8 mouse cellular contexts compared by ENCODE assay signal in genomic region chr5:92138093-92138621, GRCm38 (mm10). TPM values are rescaled to one million over a fixed set of nuclear protein-coding genes. Genes with fewer than 3 reads are reported as not detected.
DNase-seq lines count a peak whose midpoint lies in the region; ATAC-seq lines count a peak whose summit lies in the region.

No protein-coding gene starts in this region.

- under 1% methylated on average over 39 of the region's 43 CpGs for WGBS in intestine, embryonic 15.5 days
- WGBS in liver, embryonic 16.5 days (ENCODE audit: insufficient replicate concordance), result under 1% methylated on average over 42 of the region's 43 CpGs
- under 1% methylated on average over 24 of the region's 43 CpGs for WGBS in neural tube, embryonic 13.5 days

- peak overlapping the region; percentile 88 for H3K4me3 ChIP-seq in intestine, embryonic 15.5 days (replicated peaks)
- peak overlapping the region; percentile 90 for H3K4me3 ChIP-seq in liver, embryonic 16.5 days (ENCODE audit: low read depth, low read length)
- peak overlapping the region; percentile 90 for H3K4me3 ChIP-seq in neural tube, embryonic 13.5 days

- H3K9ac ChIP-seq in intestine, embryonic 15.5 days, result peak overlapping the region; percentile 94
- peak overlapping the region; percentile 88 for H3K9ac ChIP-seq in liver, embryonic 16.5 days (ENCODE audit: low read depth, low read length)
- H3K9ac ChIP-seq in neural tube, embryonic 13.5 days, result peak overlapping the region; percentile 93

- no peaks in the 10 kb centered on the region for H3K36me3 ChIP-seq in intestine, embryonic 15.5 days
- no peaks in the 10 kb centered on the region for H3K36me3 ChIP-seq in liver, embryonic 16.5 days (ENCODE audit: control insufficient read depth, insufficient read depth)
- peaks cover 3% of the 10 kb centered on the region; the same call in 1 of the 2 replicates for H3K36me3 ChIP-seq in neural tube, embryonic 13.5 days

- DNase-seq in right cerebral cortex, adult 18-20 months, result peak; percentile 34
- DNase-seq in right cerebral cortex, postnatal 25 days, result no peak
- DNase-seq in gastrocnemius, postnatal 14 days, result peak; percentile 61
- DNase-seq in thymus, postnatal 36 days, result peak; percentile 52 to 71

- H3K27ac ChIP-seq in intestine, embryonic 15.5 days, result peak overlapping the region; percentile 66
- peak overlapping the region; percentile 82 for H3K27ac ChIP-seq in liver, embryonic 16.5 days (ENCODE audit: low read length)
- H3K27ac ChIP-seq in neural tube, embryonic 13.5 days (replicated peaks), result peak overlapping the region; percentile 90

- peak overlapping the region; percentile 77 for H3K4me2 ChIP-seq in intestine, embryonic 15.5 days (replicated peaks)
- peak overlapping the region; percentile 86 for H3K4me2 ChIP-seq in liver, embryonic 16.5 days (ENCODE audit: low read depth, low read length)
- H3K4me2 ChIP-seq in neural tube, embryonic 13.5 days, result peak overlapping the region; percentile 74

- intact Hi-C loops in gastrocnemius, postnatal 14 days (cut with DNase I; ENCODE audit: low total_unique reads), result no loop called here

- no peaks in the 10 kb centered on the region for H3K27me3 ChIP-seq in intestine, embryonic 15.5 days (replicated peaks)
- no peaks in the 10 kb centered on the region for H3K27me3 ChIP-seq in liver, embryonic 16.5 days (ENCODE audit: control insufficient read depth, insufficient read depth, low read depth, low read length)
- H3K27me3 ChIP-seq in neural tube, embryonic 13.5 days, result no peaks in the 10 kb centered on the region

- no peaks in the 10 kb centered on the region for H3K9me3 ChIP-seq in intestine, embryonic 15.5 days
- no peaks in the 10 kb centered on the region for H3K9me3 ChIP-seq in liver, embryonic 16.5 days (replicated peaks; ENCODE audit: control insufficient read depth, low read length)
- H3K9me3 ChIP-seq in neural tube, embryonic 13.5 days, result no peaks in the 10 kb centered on the region

- peak; percentile 51 for ATAC-seq in common myeloid progenitor, adult 5-6 weeks (replicated peaks; ENCODE audit: low read depth, poor library complexity, severe bottlenecking)
- peak; percentile 83 for ATAC-seq in intestine, embryonic 15.5 days
- ATAC-seq in liver, embryonic 16.5 days (ENCODE audit: low read depth), result peak; percentile 65
- ATAC-seq in neural tube, embryonic 13.5 days (ENCODE audit: low read depth), result peak; percentile 82

- peaks cover 15% of the 10 kb centered on the region for H3K4me1 ChIP-seq in intestine, embryonic 15.5 days (replicated peaks)
- peaks cover 32% of the 10 kb centered on the region for H3K4me1 ChIP-seq in liver, embryonic 16.5 days (ENCODE audit: control insufficient read depth, low read depth, low read length)
- peaks cover 34% of the 10 kb centered on the region for H3K4me1 ChIP-seq in neural tube, embryonic 13.5 days (replicated peaks)

RNA-seq across cellular contexts. Expression of gene Uso1, which starts 0.4 kb away (rescaled TPM):
- total RNA-seq in common myeloid progenitor, adult 5-6 weeks (2017), result 24.9 and 25.6 TPM in 2 replicates
- 10 to 100 TPM; 53.9 to 61.5 TPM for total RNA-seq in gastrocnemius, postnatal 14 days (2021)
- polyA plus RNA-seq in intestine, embryonic 15.5 days (2015; fragmentation: Nextera tagmentation; extraction: Ambion mirVana), result 42.4 and 45.9 TPM in 2 replicates
- polyA plus RNA-seq in liver, embryonic 16.5 days (2015; fragmentation: Nextera tagmentation; extraction: Ambion mirVana), result 19.3 and 19.4 TPM in 2 replicates
- 45.7 and 49.3 TPM in 2 replicates for polyA plus RNA-seq in neural tube, embryonic 13.5 days (2015; fragmentation: Nextera tagmentation; extraction: Ambion mirVana)

RNA-seq across cellular contexts. Expression of gene G3bp2, which starts 54.6 kb away (rescaled TPM):
- total RNA-seq in common myeloid progenitor, adult 5-6 weeks (2017), result 120 and 126 TPM in 2 replicates
- 10 to 100 TPM; 54.5 to 55.8 TPM for total RNA-seq in gastrocnemius, postnatal 14 days (2021)
- polyA plus RNA-seq in intestine, embryonic 15.5 days (2015; fragmentation: Nextera tagmentation; extraction: Ambion mirVana), result 162 and 195 TPM in 2 replicates
- polyA plus RNA-seq in liver, embryonic 16.5 days (2015; fragmentation: Nextera tagmentation; extraction: Ambion mirVana), result 40.0 and 40.4 TPM in 2 replicates
- polyA plus RNA-seq in neural tube, embryonic 13.5 days (2015; fragmentation: Nextera tagmentation; extraction: Ambion mirVana), result 380 and 403 TPM in 2 replicates
